Mouse (Mus musculus) hindlimb bud, embryonic 11.5 days (tissue): ENCODE measurements around the gene Nucb1.
"Not testable (repeated sequence)": the region's sequence is repeated elsewhere in the genome, so short reads cannot be mapped to it uniquely, and the experiment has no call there.

Source experiments
- DNase-seq: peaks from one replicate; pipeline ENCODE4 v3.0.0-alpha.2; 2012; ENCODE audit warnings: low read depth, low spot score; ENCODE audit errors: extremely low spot score

Nucb1 gene

GRCm38 (mm10) chr7:45509912-45510787 is at the start of gene Nucb1:
Nucb1 (minus strand) TSS chr7:45510406.
- peak; percentile 89 for DNase-seq

DNA sequence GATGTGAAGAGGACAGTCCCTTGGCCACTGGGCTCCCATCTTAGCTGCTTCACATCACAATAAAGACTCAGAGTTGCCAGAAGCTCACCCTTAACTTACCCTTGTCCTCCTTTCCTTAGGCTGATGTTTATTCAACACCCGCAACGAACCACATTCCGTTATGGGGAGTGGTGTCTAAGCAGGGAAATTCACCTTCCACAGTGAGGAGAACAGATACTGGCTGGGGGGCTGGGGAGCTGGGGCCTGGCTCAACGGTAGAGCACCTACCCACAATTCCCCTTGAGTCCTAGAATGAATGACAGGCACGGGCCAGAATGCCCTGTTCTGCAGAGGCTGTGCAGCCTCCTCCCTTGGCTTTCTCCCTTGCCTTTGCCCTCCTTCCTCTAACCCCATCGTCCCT is 48.7 kb upstream of the Nucb1 start:
- DNase-seq = no peak

DNA sequence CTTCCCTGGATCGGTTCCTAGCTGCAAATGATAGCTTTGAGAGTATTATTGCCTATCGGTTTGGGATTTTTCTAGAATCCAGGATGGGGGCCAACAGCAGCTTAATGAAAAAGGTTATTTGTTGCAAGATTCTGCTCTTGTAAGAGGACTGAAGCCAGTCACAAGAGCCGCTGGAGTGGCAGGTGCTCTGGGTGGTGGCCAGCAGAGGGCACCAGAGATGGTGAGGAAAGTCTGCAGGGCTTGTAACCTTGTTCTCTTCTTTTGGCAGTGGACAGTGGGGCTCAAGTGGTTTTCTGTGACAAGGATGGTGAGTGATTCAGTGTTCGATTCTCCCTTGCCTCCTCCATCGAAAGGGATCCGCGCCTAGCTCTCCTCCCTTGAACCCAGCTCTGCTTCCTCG is 45.6 kb upstream of the Nucb1 start:
- DNase-seq = no peak

GRCm38 (mm10) chr7:45554744-45555143 is 44.5 kb upstream of the Nucb1 start, which contains the start of gene Hsd17b14:
Hsd17b14 (plus strand) TSS chr7:45554893.
- DNase-seq = no peak

GRCm38 (mm10) chr7:45553990-45554389 is 43.8 kb upstream of the Nucb1 start:
- no peak for DNase-seq

DNA sequence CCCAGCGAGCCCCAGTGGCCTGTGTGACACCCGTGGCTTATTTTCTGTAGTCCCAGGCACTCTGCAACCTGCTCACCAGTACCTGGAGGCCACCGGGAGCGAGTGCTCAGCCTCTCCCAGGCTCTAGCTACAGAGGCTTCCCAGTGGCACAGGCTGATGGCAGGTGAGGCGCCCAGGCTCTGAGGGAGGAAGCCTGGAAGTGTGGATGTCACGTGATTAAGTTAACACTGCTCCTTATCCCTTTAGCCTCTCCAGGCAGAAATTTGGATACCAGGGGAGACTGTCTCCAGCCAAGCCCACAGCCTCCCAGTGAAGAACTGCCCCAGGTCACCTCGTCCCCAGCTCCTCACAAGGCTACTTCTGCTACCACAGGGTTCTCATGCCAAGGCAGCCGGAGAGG is 43.3 kb upstream of the Nucb1 start:
- DNase-seq = no peak

DNA sequence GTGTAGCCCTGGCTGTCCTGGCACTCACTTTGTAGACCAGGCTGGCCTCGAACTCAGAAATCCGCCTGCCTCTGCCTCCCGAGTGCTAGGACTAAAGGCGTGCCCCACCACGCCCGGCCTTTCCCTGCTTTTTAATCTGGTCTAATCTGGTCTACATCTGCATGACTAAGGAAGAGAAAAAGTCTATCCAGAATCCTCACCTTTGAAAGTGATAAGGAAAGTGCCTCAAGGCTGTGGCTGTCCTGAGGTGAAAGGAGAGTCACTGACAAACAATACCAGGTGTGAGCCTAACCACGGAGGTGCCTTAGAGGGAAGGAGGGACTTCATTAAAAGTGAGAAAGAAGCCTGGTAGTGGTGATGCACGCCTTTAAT is 41.3 kb upstream of the Nucb1 start:
- DNase-seq = no peak

GRCm38 (mm10) chr7:45550821-45551511 is 40.8 kb upstream of the Nucb1 start:
- no peak for DNase-seq

- DNase-seq = no peak
Observed at GRCm38 (mm10) chr7:45549641-45550436, 39.6 kb upstream of the Nucb1 start.

DNA sequence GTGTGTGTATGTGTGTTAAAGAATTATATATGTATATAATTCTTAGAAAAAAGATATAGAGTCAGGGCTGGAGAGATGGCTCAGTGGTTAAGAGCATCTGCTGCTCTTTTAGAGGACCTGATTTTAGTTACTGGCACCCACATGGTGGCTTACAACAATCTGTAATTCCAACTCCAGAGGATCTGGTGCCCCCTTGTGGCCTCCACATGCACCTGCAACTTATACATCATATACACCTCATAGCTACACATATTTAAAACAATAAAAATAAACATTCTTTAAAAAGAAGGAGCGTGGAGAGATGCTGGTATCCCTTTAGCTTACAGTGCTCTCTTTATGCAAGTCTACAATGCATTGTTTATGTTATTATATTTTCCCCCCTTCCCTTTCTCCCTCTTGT is 34.3 kb upstream of the Nucb1 start:
- DNase-seq = no peak

GRCm38 (mm10) chr7:45540213-45540612 is 30.0 kb upstream of the Nucb1 start:
- no peak for DNase-seq

DNA sequence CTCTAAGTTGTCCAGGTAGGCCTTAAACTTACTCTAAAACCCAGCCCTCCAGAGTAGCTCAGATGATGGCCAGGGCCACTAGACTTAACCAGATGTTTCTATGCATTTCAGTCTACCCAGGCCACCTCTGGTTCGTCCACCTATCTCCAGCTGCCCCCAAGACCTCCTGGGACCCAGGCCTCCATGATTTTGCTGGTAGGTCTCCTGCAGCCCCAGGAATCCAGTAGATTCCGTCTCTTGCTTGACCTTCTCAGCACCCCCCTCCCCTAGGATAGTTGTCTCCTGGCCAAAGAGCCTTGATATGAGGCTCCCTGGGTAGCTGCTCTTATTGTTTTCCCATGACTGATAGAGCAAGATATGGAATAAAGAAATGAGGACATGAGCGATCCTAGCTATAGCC is 28.9 kb upstream of the Nucb1 start:
- DNase-seq = no peak

- no peak for DNase-seq
Observed at GRCm38 (mm10) chr7:45538163-45539041, 28.2 kb upstream of the Nucb1 start.

DNA sequence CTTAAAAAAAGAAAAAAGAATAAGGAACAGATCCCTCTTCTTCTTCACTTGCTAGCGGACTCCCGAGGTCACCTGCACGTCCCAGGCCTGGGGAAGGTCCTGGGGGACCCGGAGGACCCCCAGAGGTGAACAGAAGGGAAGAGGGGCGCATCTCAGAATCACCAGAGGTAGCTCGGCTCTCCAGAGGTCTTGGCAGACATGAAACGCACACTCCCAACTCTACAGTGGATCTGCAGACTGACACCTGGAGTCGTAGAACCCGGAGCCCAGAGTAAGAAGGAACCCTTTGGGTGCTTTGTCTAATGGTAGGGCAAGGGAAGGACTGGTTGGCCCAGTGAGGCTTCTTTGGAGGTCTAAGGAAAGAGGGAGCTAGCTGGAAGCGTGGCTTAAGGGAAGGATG is 27.4 kb upstream of the Nucb1 start:
- DNase-seq = no peak

- no peak for DNase-seq
Observed at GRCm38 (mm10) chr7:45535676-45536075, 25.5 kb upstream of the Nucb1 start.

DNA sequence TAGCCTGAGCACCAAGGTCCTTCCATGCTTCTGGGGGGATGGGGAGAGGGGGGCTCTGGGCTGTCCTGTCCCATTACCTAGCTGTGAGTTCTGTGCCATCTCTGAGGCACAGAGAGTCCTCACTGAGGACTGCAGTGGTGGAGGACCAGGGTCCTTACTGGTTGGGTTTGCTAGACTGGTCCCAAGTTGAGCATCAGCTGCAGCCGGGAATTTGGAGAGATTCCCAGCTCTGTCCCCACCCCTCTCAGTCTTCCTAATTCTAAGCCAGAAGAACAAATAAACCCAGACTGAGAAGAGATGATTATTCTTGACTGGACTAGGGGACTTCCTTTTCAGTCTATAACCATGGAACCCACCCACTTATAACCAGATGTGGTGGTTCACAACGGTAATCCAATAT is 20.4 kb upstream of the Nucb1 start:
- DNase-seq = no peak

GRCm38 (mm10) chr7:45529461-45529860 is 19.3 kb upstream of the Nucb1 start:
- no peak for DNase-seq

GRCm38 (mm10) chr7:45527169-45527568 is 17.0 kb upstream of the Nucb1 start:
- not testable (repeated sequence) for DNase-seq

GRCm38 (mm10) chr7:45526474-45527120 is 16.4 kb upstream of the Nucb1 start:
- DNase-seq = no peak
